Mouse (Mus musculus) adrenal gland, adult 8-10 months (tissue): ENCODE data around the gene Terb1. TPM values are rescaled to one million over a fixed set of nuclear protein-coding genes. Genes with fewer than 3 reads are reported as not detected.

Experiments used
- DNase-seq: peaks from one replicate; pipeline ENCODE4 v3.0.0; 2022
- total RNA-seq, 4 experiments: library from RNA; stranded (reverse); gene quantifications; 2 replicates each; pipeline ENCODE4 v1.2.4; 2022

Gene Terb1
- total RNA-seq, 4 experiments from 2014 or later = 0.16 to 0.52 TPM; not detected in 2

GRCm38 (mm10) chr8:104411468-104411867 is 98.2 kb downstream of the Terb1 start:
- no peak for DNase-seq

- DNase-seq = no peak
Observed at GRCm38 (mm10) chr8:104410628-104411273, 99.0 kb downstream of the Terb1 start.

GRCm38 (mm10) chr8:104408328-104409110 is 101.2 kb downstream of the Terb1 start:
- DNase-seq = no peak

- no peak for DNase-seq
Observed at GRCm38 (mm10) chr8:104406340-104407128, 103.2 kb downstream of the Terb1 start.

- no peak for DNase-seq
Observed at GRCm38 (mm10) chr8:104405430-104406187, 104.1 kb downstream of the Terb1 start.

GRCm38 (mm10) chr8:104403596-104403995 is 106.1 kb downstream of the Terb1 start:
- no peak for DNase-seq

Other genes starting within 250 kb of the Terb1 start
- under 1 TPM; 0.27 to 0.87 (median 0.59) TPM for gene Cmtm2a, start 216.7 kb downstream of the Terb1 start, total RNA-seq
- under 1 TPM in 2 of 4 experiments, not detected in 2; 0.24 to 0.43 TPM for gene Gm45711, start 199.8 kb downstream of the Terb1 start, total RNA-seq
- under 1 TPM in 3 of 4 experiments, not detected in 1; 0.24 to 0.40 (median 0.26) TPM for gene Cmtm1, start 199.8 kb downstream of the Terb1 start, total RNA-seq
- gene Gm11020, start 188.3 kb downstream of the Terb1 start, total RNA-seq = not detected
- gene Cmtm2b, start 187.7 kb downstream of the Terb1 start, total RNA-seq = 1 to 10 TPM in 1 of 4 experiments, under 1 TPM in 1, not detected in 2; 0.38 to 1.1 TPM
- gene Cmtm3, start 170.5 kb downstream of the Terb1 start, total RNA-seq = 100 to 1,000 TPM in 2 of 4 experiments, 10 to 100 TPM in 2; 54.3 to 135 (median 96.8) TPM
- gene Cmtm4, start 114.1 kb downstream of the Terb1 start, total RNA-seq = 10 to 100 TPM; 41.3 to 57.6 (median 54.9) TPM
- 100 to 1,000 TPM; 115 to 200 (median 123) TPM for gene Dync1li2, start 66.9 kb downstream of the Terb1 start, total RNA-seq
- gene Nae1, start 24.7 kb upstream of the Terb1 start, total RNA-seq = 10 to 100 TPM; 40.5 to 66.3 (median 47.3) TPM
- gene Car7, start 24.8 kb upstream of the Terb1 start, total RNA-seq = 1 to 10 TPM; 1.7 to 5.6 (median 3.2) TPM
- 10 to 100 TPM; 31.7 to 43.6 (median 38.0) TPM for gene Pdp2, start 81.5 kb upstream of the Terb1 start, total RNA-seq
- gene Cdh16, start 114.5 kb upstream of the Terb1 start, total RNA-seq = under 1 TPM in 1 of 4 experiments, not detected in 3; 0.24 TPM
- 10 to 100 TPM in 2 of 4 experiments, 1 to 10 TPM in 2; 2.7 to 16.3 (median 7.6) TPM for gene Rrad, start 121.4 kb upstream of the Terb1 start, total RNA-seq
- gene Ciao2b, start 132.1 kb upstream of the Terb1 start, total RNA-seq = 10 to 100 TPM; 33.1 to 44.9 (median 41.1) TPM
- under 1 TPM in 1 of 4 experiments, not detected in 3; 0.17 TPM for gene Ces2a, start 224.1 kb upstream of the Terb1 start, total RNA-seq